11 mouse cellular contexts compared by ENCODE assay signal in genomic region chr2:119145199-119145598, GRCm38 (mm10). TPM values are rescaled to one million over a fixed set of nuclear protein-coding genes. Genes with fewer than 3 reads are reported as not detected.
A peak's percentile ranks its signal among the peaks of the same experiment; 100 is the strongest.
DNase-seq lines count a peak whose midpoint lies in the region; ATAC-seq and TF ChIP-seq lines count a peak whose summit lies in the region.
"Had no signal": no experiment of that assay in that cellular context is flagged by ENCODE, and none has a peak within 500 bp of the region (broad histone marks: within the 10 kb centered on the region; RNA-seq: fewer than 3 reads in every experiment).

No protein-coding gene starts in this region.

- no peaks in the 10 kb centered on the region for H3K27me3 ChIP-seq in hindbrain, embryonic 11.5 days (ENCODE audit: control insufficient read depth, insufficient read depth, low read length)
- H3K27me3 ChIP-seq in hindbrain, embryonic 13.5 days = no peaks in the 10 kb centered on the region
- H3K27me3 ChIP-seq in MEL (ENCODE audit: control insufficient read depth in 1 of 2, insufficient read depth in 2 of 2, low read length in 2 of 2) = no peaks in the 10 kb centered on the region
- H3K27me3 ChIP-seq in liver, embryonic 12.5 days (replicated peaks) = no peaks in the 10 kb centered on the region
- H3K27me3 ChIP-seq in intestine, embryonic 15.5 days (replicated peaks) = no peaks in the 10 kb centered on the region
- H3K27me3 ChIP-seq: limb, embryonic 15.5 days had no signal

- no peak overlapping the region for H3K4me2 ChIP-seq in hindbrain, embryonic 11.5 days (replicated peaks; ENCODE audit: low read depth, low read length)
- no peak overlapping the region for H3K4me2 ChIP-seq in hindbrain, embryonic 13.5 days
- no peak overlapping the region for H3K4me2 ChIP-seq in liver, embryonic 12.5 days
- no peak overlapping the region for H3K4me2 ChIP-seq in intestine, embryonic 15.5 days (replicated peaks)
- H3K4me2 ChIP-seq: limb, embryonic 15.5 days had no signal

- H3K9ac ChIP-seq in hindbrain, embryonic 11.5 days (ENCODE audit: low read depth, low read length) = no peak overlapping the region
- no peak overlapping the region for H3K9ac ChIP-seq in hindbrain, embryonic 13.5 days
- no peak overlapping the region for H3K9ac ChIP-seq in MEL (ENCODE audit: control insufficient read depth, low read depth, low read length, poor library complexity, severe bottlenecking)
- H3K9ac ChIP-seq in liver, embryonic 12.5 days = no peak overlapping the region
- no peak overlapping the region for H3K9ac ChIP-seq in intestine, embryonic 15.5 days
- H3K9ac ChIP-seq: limb, embryonic 15.5 days had no signal

- H3K79me2 ChIP-seq in MEL (ENCODE audit: control insufficient read depth, insufficient read depth, low read length, poor library complexity) = no peaks in the 10 kb centered on the region

- no peak for TF ChIP-seq POLR2A in MEL (IDR thresholded peaks at IDR 0.05; ENCODE audit: control insufficient read depth in 1 of 2, insufficient read depth in 1 of 2, low read depth in 1 of 2, low read length in 2 of 2, poor library complexity in 1 of 2)

- peak; percentile 11 for DNase-seq in hindbrain, embryonic 11.5 days (ENCODE audit: low spot score)
- DNase-seq in 3T3-L1 (ENCODE audit: low read depth, low spot score) (peak; percentile 57), MEL (ENCODE audit: low read depth, low spot score) (peak; percentile 71)
- no peak for DNase-seq in cerebellum, adult 8-10 months
- DNase-seq in frontal cortex, adult 2 months (ENCODE audit: extremely low spot score in 1 of 2, low spot score in 1 of 2) = no peak
- DNase-seq: gastrocnemius, postnatal 36 days had no signal

- TF ChIP-seq EP300 in MEL (IDR thresholded peaks at IDR 0.05; ENCODE audit: low read depth in 1 of 2, low read length in 2 of 2) = no peak

- no peaks in the 10 kb centered on the region for H3K9me3 ChIP-seq in hindbrain, embryonic 11.5 days (ENCODE audit: control insufficient read depth, low read length)
- H3K9me3 ChIP-seq in hindbrain, embryonic 13.5 days = no peaks in the 10 kb centered on the region
- no peaks in the 10 kb centered on the region for H3K9me3 ChIP-seq in MEL (replicated peaks; ENCODE audit: insufficient read depth, low read length)
- peaks cover 9% of the 10 kb centered on the region; the same call in 1 of the 2 replicates for H3K9me3 ChIP-seq in liver, embryonic 12.5 days (replicated peaks)
- H3K9me3 ChIP-seq in intestine, embryonic 15.5 days = no peaks in the 10 kb centered on the region
- H3K9me3 ChIP-seq: limb, embryonic 15.5 days had no signal

- H3K4me3 ChIP-seq in hindbrain, embryonic 11.5 days (ENCODE audit: low read depth, low read length) = no peak overlapping the region
- H3K4me3 ChIP-seq in hindbrain, embryonic 13.5 days = no peak overlapping the region
- H3K4me3 ChIP-seq in MEL (ENCODE audit: control insufficient read depth in 1 of 2, insufficient read depth in 1 of 2, low read depth in 2 of 2, low read length in 2 of 2) = no peak overlapping the region
- H3K4me3 ChIP-seq in liver, embryonic 12.5 days = no peak overlapping the region
- no peak overlapping the region for H3K4me3 ChIP-seq in intestine, embryonic 15.5 days (replicated peaks)
- H3K4me3 ChIP-seq: limb, embryonic 15.5 days had no signal

- TF ChIP-seq RAD21 in MEL (IDR thresholded peaks at IDR 0.05; ENCODE audit: low read depth, low read length) = peak; percentile 47

- peaks cover 19% of the 10 kb centered on the region for H3K36me3 ChIP-seq in hindbrain, embryonic 11.5 days (ENCODE audit: control insufficient read depth, insufficient read depth, low read length)
- peaks cover 94% of the 10 kb centered on the region for H3K36me3 ChIP-seq in hindbrain, embryonic 13.5 days
- peaks cover 4 to 17% of the 10 kb centered on the region in 2 experiments; a peak in 3 of 4 replicates for H3K36me3 ChIP-seq in MEL (ENCODE audit: control insufficient read depth in 1 of 2, insufficient read depth in 2 of 2, low read length in 2 of 2)
- H3K36me3 ChIP-seq in liver, embryonic 12.5 days = peaks cover 99% of the 10 kb centered on the region
- peaks cover 61% of the 10 kb centered on the region for H3K36me3 ChIP-seq in intestine, embryonic 15.5 days

- no peaks in the 10 kb centered on the region for H3K4me1 ChIP-seq in hindbrain, embryonic 11.5 days (replicated peaks; ENCODE audit: control insufficient read depth, insufficient read depth, low read length)
- no peaks in the 10 kb centered on the region for H3K4me1 ChIP-seq in hindbrain, embryonic 13.5 days (replicated peaks)
- no peaks in the 10 kb centered on the region for H3K4me1 ChIP-seq in MEL (ENCODE audit: control insufficient read depth in 1 of 2, insufficient read depth in 2 of 2, low read length in 2 of 2)
- peaks cover 13% of the 10 kb centered on the region for H3K4me1 ChIP-seq in liver, embryonic 12.5 days
- H3K4me1 ChIP-seq in intestine, embryonic 15.5 days (replicated peaks) = no peaks in the 10 kb centered on the region
- H3K4me1 ChIP-seq: limb, embryonic 15.5 days had no signal

- WGBS in hindbrain, embryonic 11.5 days = 90% methylated on average over 2 of the region's 2 CpGs
- WGBS in hindbrain, embryonic 13.5 days = 88% methylated on average over 2 of the region's 2 CpGs
- WGBS in liver, embryonic 12.5 days (ENCODE audit: insufficient replicate concordance) = 73% methylated on average over 2 of the region's 2 CpGs
- 91% methylated on average over 2 of the region's 2 CpGs for WGBS in intestine, embryonic 15.5 days

- peak; percentile 53 to 62 (median 60) for TF ChIP-seq CTCF in MEL (IDR thresholded peaks at IDR 0.05 in 2 of 3, conservative IDR thresholded peaks at IDR 0.05 in 1 of 3; ENCODE audit: control insufficient read depth in 1 of 3, insufficient read depth in 1 of 3, low read depth in 2 of 3, low read length in 3 of 3, poor library complexity in 1 of 3, severe bottlenecking in 1 of 3)

- ATAC-seq in hindbrain, embryonic 11.5 days (ENCODE audit: low FRiP score) = no peak
- ATAC-seq in hindbrain, embryonic 13.5 days (ENCODE audit: low FRiP score) = no peak
- peak; percentile 55 for ATAC-seq in liver, embryonic 12.5 days
- ATAC-seq in intestine, embryonic 15.5 days = no peak

- H3K27ac ChIP-seq in hindbrain, embryonic 11.5 days (ENCODE audit: low read depth, low read length) = no peak overlapping the region
- no peak overlapping the region for H3K27ac ChIP-seq in hindbrain, embryonic 13.5 days
- no peak overlapping the region for H3K27ac ChIP-seq in MEL (ENCODE audit: control insufficient read depth, low read depth, low read length)
- H3K27ac ChIP-seq in liver, embryonic 12.5 days = no peak overlapping the region
- H3K27ac ChIP-seq in intestine, embryonic 15.5 days = no peak overlapping the region

TF ChIP-seq in MEL, 35 proteins besides CTCF, POLR2A, EP300 and RAD21 (continues in another document):
- TF ChIP-seq GABPA (IDR thresholded peaks at IDR 0.05; ENCODE audit: low read depth, low read length) (no peak), RCOR1 (IDR thresholded peaks at IDR 0.05; ENCODE audit: low read depth, low read length) (0 out of 2 replicates have a peak, but pooled peaks have one; percentile 12), ZC3H11A (IDR thresholded peaks at IDR 0.05; ENCODE audit: low read depth, low read length) (peak; percentile 40), SIN3A (IDR thresholded peaks at IDR 0.05; ENCODE audit: low read length) (peak; percentile 17; the same call in 1 of the 2 replicates)

RNA-seq across cellular contexts. Expression of gene Rmdn3, which starts 11.6 kb away (rescaled TPM):
- polyA plus RNA-seq in hindbrain, embryonic 11.5 days (2014; fragmentation: Nextera tagmentation; extraction: Ambion mirVana) = 43.6 and 45.7 TPM in 2 replicates
- 44.3 and 47.3 TPM in 2 replicates for polyA plus RNA-seq in hindbrain, embryonic 13.5 days (2015; fragmentation: Nextera tagmentation; extraction: Ambion mirVana)
- total RNA-seq in MEL (2012; rRNA removed) = 44.7 and 57.4 TPM in 2 replicates
- polyA plus RNA-seq in MEL (2012; ENCODE audit: insufficient read depth in 1 of 2, insufficient read length in 2 of 2, low read depth in 1 of 2, low replicate concordance in 2 of 2, missing spikeins in 1 of 2) = 10 to 100 TPM in 1 of 2 experiments, not detected in 1; 52.5 TPM
- polyA plus RNA-seq in liver, embryonic 12.5 days (2016; fragmentation: Nextera tagmentation; extraction: Ambion mirVana) = 62.2 and 64.1 TPM in 2 replicates
- polyA plus RNA-seq in intestine, embryonic 15.5 days (2015; fragmentation: Nextera tagmentation; extraction: Ambion mirVana) = 48.5 and 49.5 TPM in 2 replicates
- 56.6 and 59.2 TPM in 2 replicates for polyA plus RNA-seq in frontal cortex, adult 2 months (2012; rRNA removed)

RNA-seq across cellular contexts. Expression of gene Gchfr, which starts 22.4 kb away (rescaled TPM):
- 4.9 and 5.4 TPM in 2 replicates for polyA plus RNA-seq in hindbrain, embryonic 11.5 days (2014; fragmentation: Nextera tagmentation; extraction: Ambion mirVana)
- polyA plus RNA-seq in hindbrain, embryonic 13.5 days (2015; fragmentation: Nextera tagmentation; extraction: Ambion mirVana) = 9.3 and 14.7 TPM in 2 replicates
- not detected in 2 replicates for total RNA-seq in MEL (2012; rRNA removed)
- not detected for polyA plus RNA-seq in MEL (2012; ENCODE audit: insufficient read depth in 1 of 2, insufficient read length in 2 of 2, low read depth in 1 of 2, low replicate concordance in 2 of 2, missing spikeins in 1 of 2)
- 28.5 and 31.8 TPM in 2 replicates for polyA plus RNA-seq in liver, embryonic 12.5 days (2016; fragmentation: Nextera tagmentation; extraction: Ambion mirVana)
- 21.1 and 27.3 TPM in 2 replicates for polyA plus RNA-seq in intestine, embryonic 15.5 days (2015; fragmentation: Nextera tagmentation; extraction: Ambion mirVana)
- polyA plus RNA-seq in frontal cortex, adult 2 months (2012; rRNA removed) = 1.1 and 2.3 TPM in 2 replicates
- total RNA-seq: gastrocnemius, postnatal 36 days had no signal

RNA-seq across cellular contexts. Expression of gene Gm14137, which starts 29.1 kb away (rescaled TPM):
- 0.32 and 0.33 TPM in 2 replicates for polyA plus RNA-seq in hindbrain, embryonic 11.5 days (2014; fragmentation: Nextera tagmentation; extraction: Ambion mirVana)
- 0.75 and 0.96 TPM in 2 replicates for polyA plus RNA-seq in hindbrain, embryonic 13.5 days (2015; fragmentation: Nextera tagmentation; extraction: Ambion mirVana)
- total RNA-seq in MEL (2012; rRNA removed) = 0.07 TPM in 1 of 2 replicates, not detected in the other
- under 1 TPM in 1 of 2 experiments, not detected in 1; 0.71 TPM for polyA plus RNA-seq in MEL (2012; ENCODE audit: insufficient read depth in 1 of 2, insufficient read length in 2 of 2, low read depth in 1 of 2, low replicate concordance in 2 of 2, missing spikeins in 1 of 2)
- polyA plus RNA-seq in liver, embryonic 12.5 days (2016; fragmentation: Nextera tagmentation; extraction: Ambion mirVana) = 0.26 and 0.35 TPM in 2 replicates
- polyA plus RNA-seq in intestine, embryonic 15.5 days (2015; fragmentation: Nextera tagmentation; extraction: Ambion mirVana) = 0.30 and 0.38 TPM in 2 replicates
- 0.57 and 0.58 TPM in 2 replicates for polyA plus RNA-seq in frontal cortex, adult 2 months (2012; rRNA removed)
- total RNA-seq: gastrocnemius, postnatal 36 days had no signal
- polyA plus RNA-seq: cortical plate, adult 2 months had no signal

RNA-seq across cellular contexts. Expression of gene Rad51, which starts 32.6 kb away (rescaled TPM):
- polyA plus RNA-seq in hindbrain, embryonic 11.5 days (2014; fragmentation: Nextera tagmentation; extraction: Ambion mirVana) = 48.1 and 57.9 TPM in 2 replicates
- 12.6 and 12.8 TPM in 2 replicates for polyA plus RNA-seq in hindbrain, embryonic 13.5 days (2015; fragmentation: Nextera tagmentation; extraction: Ambion mirVana)
- 23.5 and 24.3 TPM in 2 replicates for total RNA-seq in MEL (2012; rRNA removed)
- polyA plus RNA-seq in MEL (2012; ENCODE audit: insufficient read depth in 1 of 2, insufficient read length in 2 of 2, low read depth in 1 of 2, low replicate concordance in 2 of 2, missing spikeins in 1 of 2) = 10 to 100 TPM in 1 of 2 experiments, not detected in 1; 51.8 TPM
- polyA plus RNA-seq in liver, embryonic 12.5 days (2016; fragmentation: Nextera tagmentation; extraction: Ambion mirVana) = 49.9 and 52.3 TPM in 2 replicates
- 41.1 and 43.2 TPM in 2 replicates for polyA plus RNA-seq in intestine, embryonic 15.5 days (2015; fragmentation: Nextera tagmentation; extraction: Ambion mirVana)
- 0.84 and 1.4 TPM in 2 replicates for polyA plus RNA-seq in frontal cortex, adult 2 months (2012; rRNA removed)

Comparison
In these comparisons a context has a peak if more than half of its experiments do, and no peak if none do; other contexts are left out.
1. DNase-seq: peak in hindbrain, embryonic 11.5 days (single experiment), 3T3-L1 (single experiment) and MEL (single experiment); none in cerebellum, adult 8-10 months (single experiment) and frontal cortex, adult 2 months (0 of 2).